Mouse (Mus musculus) forebrain, embryonic 16.5 days (tissue): ENCODE measurements at regions not wholly inside any gene's neighbourhood (a gene's known extent, or its start where the extent isn't known, plus 50 kb on each side); places are given as distances from the start of the nearest gene placed in this dataset.

Source experiments
- ATAC-seq: fragments of 200-750 bp; cut with Nextera tagmentation; 2 replicates; pipeline ENCODE4 v1.8.0; 2017; ENCODE audit warnings: mild to moderate bottlenecking, moderate library complexity
- H3K27ac ChIP-seq: fragments of 300-500 bp; sonication (generic); 2 replicates; pipeline ENCODE4 v1.5.1; 2014; ENCODE audit warnings: low read length, control low read depth
- H3K27me3 ChIP-seq: fragments of 300-500 bp; sonication (generic); replicated peaks from 2 replicates; pipeline ENCODE4 v1.6.1; 2014; ENCODE audit warnings: low read length; ENCODE audit not compliant: control insufficient read depth, insufficient read depth
- H3K36me3 ChIP-seq: fragments of 300-500 bp; sonication (generic); 2 replicates; pipeline ENCODE4 v1.6.1; 2014; ENCODE audit not compliant: control insufficient read depth, insufficient read depth
- H3K4me1 ChIP-seq: fragments of 300-500 bp; sonication (generic); replicated peaks from 2 replicates; pipeline ENCODE4 v1.6.1; 2014; ENCODE audit warnings: low read length; ENCODE audit not compliant: control insufficient read depth, insufficient read depth
- H3K4me2 ChIP-seq: fragments of 300-500 bp; sonication (generic); 2 replicates; pipeline ENCODE4 v1.6.1; 2014; ENCODE audit warnings: mild to moderate bottlenecking, low read length, control low read depth
- H3K4me3 ChIP-seq: fragments of 300-500 bp; sonication (generic); replicated peaks from 2 replicates; pipeline ENCODE4 v1.5.1; 2014; ENCODE audit warnings: mild to moderate bottlenecking, low read length, control low read depth
- H3K9ac ChIP-seq: fragments of 300-500 bp; sonication (generic); replicated peaks from 2 replicates; pipeline ENCODE4 v1.6.1; 2014; ENCODE audit warnings: low read depth, low read length, control low read depth
- H3K9me3 ChIP-seq: fragments of 300-500 bp; sonication (generic); 2 replicates; pipeline ENCODE4 v1.6.1; 2016; ENCODE audit warnings: low read length; ENCODE audit not compliant: control insufficient read depth
- WGBS: fragments of 180-500 bp; shearing (Covaris S2); extraction: QIAGEN DNeasy Blood & Tissue Kit; methylation state at CpG from one replicate; pipeline ENCODE4 v1.1.7; 2014; 5-methylcytosine and 5-hydroxymethylcytosine counted together

- H3K4me2 ChIP-seq = no peak overlapping the region
- no peak overlapping the region for H3K4me3 ChIP-seq
- H3K27ac ChIP-seq = no peak overlapping the region
- H3K9me3 ChIP-seq = no peaks in the 10 kb centered on the region
- WGBS = 73% methylated on average over 2 of the region's 2 CpGs
- no peaks in the 10 kb centered on the region for H3K27me3 ChIP-seq
- no peak for ATAC-seq
- H3K36me3 ChIP-seq = no peaks in the 10 kb centered on the region
- no peak overlapping the region for H3K9ac ChIP-seq
- H3K4me1 ChIP-seq = no peaks in the 10 kb centered on the region
Observed at GRCm38 (mm10) chr6:95179993-95180392, 63.0 kb downstream of the Kbtbd8 start.

DNA sequence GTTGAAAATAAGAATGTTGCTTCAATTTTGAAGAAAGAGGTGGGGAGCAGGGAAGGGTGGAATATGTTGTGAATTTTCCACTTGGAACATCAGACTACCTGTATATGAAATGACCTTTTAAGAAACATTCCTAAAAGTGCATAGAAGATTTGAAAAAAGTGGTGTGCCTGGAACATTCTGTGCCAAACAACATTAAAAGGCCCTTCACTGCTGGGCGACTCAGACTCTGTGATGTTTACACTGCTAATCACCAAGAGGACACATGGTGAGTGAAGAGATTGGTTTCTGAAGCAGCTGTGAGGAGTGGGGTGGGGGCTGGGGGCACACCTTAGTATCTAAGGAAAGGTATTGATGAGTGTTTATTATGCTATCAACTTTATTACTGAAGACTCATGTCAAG lies 65.2 kb downstream of the Kbtbd8 start:
- ATAC-seq = no peak
- Histone ChIP-seq H3K4me1 (no peaks in the 10 kb centered on the region), H3K27me3 (no peaks in the 10 kb centered on the region), H3K4me3 (no peak overlapping the region), H3K36me3 (no peaks in the 10 kb centered on the region), H3K27ac (no peak overlapping the region), H3K9ac (no peak overlapping the region), H3K9me3 (no peaks in the 10 kb centered on the region), H3K4me2 (no peak overlapping the region)
- 57% methylated on average over 1 of the region's 1 CpGs for WGBS

- ATAC-seq = no peak
- Histone ChIP-seq H3K4me2 (no peak overlapping the region), H3K9ac (no peak overlapping the region), H3K9me3 (no peaks in the 10 kb centered on the region), H3K4me1 (no peaks in the 10 kb centered on the region), H3K4me3 (no peak overlapping the region), H3K27ac (no peak overlapping the region), H3K36me3 (no peaks in the 10 kb centered on the region), H3K27me3 (no peaks in the 10 kb centered on the region)
- 77% methylated on average over 7 of the region's 7 CpGs for WGBS
Observed at GRCm38 (mm10) chr6:95185074-95185931, 68.3 kb downstream of the Kbtbd8 start.

- no peak overlapping the region for H3K4me2 ChIP-seq
- H3K9ac ChIP-seq = no peak overlapping the region
- WGBS = 73% methylated on average over 2 of the region's 2 CpGs
- no peaks in the 10 kb centered on the region for H3K36me3 ChIP-seq
- no peak overlapping the region for H3K4me3 ChIP-seq
- no peaks in the 10 kb centered on the region for H3K4me1 ChIP-seq
- no peak overlapping the region for H3K27ac ChIP-seq
- no peaks in the 10 kb centered on the region for H3K27me3 ChIP-seq
- no peaks in the 10 kb centered on the region for H3K9me3 ChIP-seq
- no peak for ATAC-seq
Observed at GRCm38 (mm10) chr6:95196631-95197030, 79.6 kb downstream of the Kbtbd8 start.

DNA sequence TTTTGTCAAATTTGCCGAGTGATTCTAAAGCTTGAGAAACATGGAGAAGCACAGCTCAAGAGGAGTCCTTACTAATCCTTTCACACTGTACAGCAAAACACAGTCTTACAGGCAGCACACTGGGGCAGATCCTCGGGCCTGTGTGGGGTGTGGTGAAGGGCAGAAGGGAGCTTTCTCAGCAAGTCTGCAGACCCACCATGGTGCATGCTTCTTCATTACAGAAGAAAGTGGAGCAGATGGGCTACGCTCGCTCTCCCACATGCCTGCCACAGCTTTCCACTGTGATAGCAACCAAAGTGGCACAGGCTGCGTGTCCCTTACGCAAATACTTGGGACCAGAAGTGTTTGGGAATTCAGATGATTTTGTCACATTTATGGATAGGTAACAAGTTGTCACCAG lies 81.6 kb downstream of the Kbtbd8 start:
- Histone ChIP-seq H3K4me2 (no peak overlapping the region), H3K36me3 (no peaks in the 10 kb centered on the region), H3K4me1 (peaks cover 16% of the 10 kb centered on the region), H3K27ac (0 out of 2 replicates have a peak overlapping the region, but pooled peaks have one; percentile 8), H3K27me3 (no peaks in the 10 kb centered on the region), H3K9ac (no peak overlapping the region), H3K4me3 (no peak overlapping the region), H3K9me3 (no peaks in the 10 kb centered on the region)
- 59% methylated on average over 6 of the region's 6 CpGs for WGBS
- peak; percentile 44; the same call in 1 of the 2 replicates for ATAC-seq

DNA sequence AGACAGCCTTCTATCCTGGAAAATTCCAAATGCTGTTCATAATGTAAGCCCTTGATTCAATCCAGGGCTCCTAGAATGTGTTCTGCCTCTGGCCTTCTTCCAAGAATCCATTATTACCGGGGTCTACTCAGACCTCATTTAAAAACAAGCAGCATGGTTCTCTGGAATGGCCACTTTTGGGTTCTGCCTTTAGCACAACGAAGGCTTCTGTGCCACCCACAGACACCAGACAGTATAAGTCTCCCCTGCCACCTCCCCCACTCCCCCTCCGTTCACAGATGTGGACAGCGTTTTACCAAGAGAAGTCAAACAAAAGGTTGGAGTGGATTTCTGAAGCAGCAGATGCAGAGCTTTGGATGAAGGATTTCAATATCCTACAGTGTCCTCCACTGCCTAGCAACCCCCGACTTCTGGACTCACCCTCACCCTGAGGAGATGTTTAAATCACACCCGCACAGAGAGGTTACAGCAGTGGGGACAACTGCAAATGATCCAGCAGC lies 85.3 kb downstream of the Kbtbd8 start:
- WGBS = 1% methylated on average over 6 of the region's 6 CpGs
- H3K4me2 ChIP-seq = peak overlapping the region; percentile 44
- peak overlapping the region; percentile 16; the same call in 1 of the 2 replicates for H3K4me3 ChIP-seq

GRCm38 (mm10) chr6:95202978-95203377 lies 85.9 kb downstream of the Kbtbd8 start:
- Histone ChIP-seq H3K4me2 (peak overlapping the region; percentile 44), H3K4me3 (peak overlapping the region; percentile 16), H3K27ac (no peak overlapping the region), H3K9me3 (no peaks in the 10 kb centered on the region), H3K27me3 (no peaks in the 10 kb centered on the region), H3K36me3 (no peaks in the 10 kb centered on the region), H3K4me1 (peaks cover 16% of the 10 kb centered on the region), H3K9ac (0 out of 2 replicates have a peak overlapping the region, but pooled peaks have one; percentile 7)
- peak; percentile 73 for ATAC-seq
- 7% methylated on average over 9 of the region's 9 CpGs for WGBS

More for the DNA sequence above, 85.3 kb downstream of the Kbtbd8 start:
- Histone ChIP-seq H3K9ac (no peak overlapping the region; the same call in 1 of the 2 replicates), H3K27me3 (no peaks in the 10 kb centered on the region), H3K36me3 (no peaks in the 10 kb centered on the region), H3K27ac (peak overlapping the region; percentile 22; the same call in 1 of the 2 replicates), H3K9me3 (no peaks in the 10 kb centered on the region), H3K4me1 (peaks cover 16% of the 10 kb centered on the region)
- peak; percentile 76 for ATAC-seq

GRCm38 (mm10) chr6:95204231-95204630 lies 87.2 kb downstream of the Kbtbd8 start:
- Histone ChIP-seq H3K9me3 (no peaks in the 10 kb centered on the region), H3K27me3 (no peaks in the 10 kb centered on the region), H3K27ac (no peak overlapping the region), H3K9ac (no peak overlapping the region), H3K4me1 (peaks cover 16% of the 10 kb centered on the region), H3K4me2 (no peak overlapping the region), H3K36me3 (no peaks in the 10 kb centered on the region), H3K4me3 (no peak overlapping the region)
- no peak for ATAC-seq
- 72% methylated on average over 3 of the region's 3 CpGs for WGBS

DNA sequence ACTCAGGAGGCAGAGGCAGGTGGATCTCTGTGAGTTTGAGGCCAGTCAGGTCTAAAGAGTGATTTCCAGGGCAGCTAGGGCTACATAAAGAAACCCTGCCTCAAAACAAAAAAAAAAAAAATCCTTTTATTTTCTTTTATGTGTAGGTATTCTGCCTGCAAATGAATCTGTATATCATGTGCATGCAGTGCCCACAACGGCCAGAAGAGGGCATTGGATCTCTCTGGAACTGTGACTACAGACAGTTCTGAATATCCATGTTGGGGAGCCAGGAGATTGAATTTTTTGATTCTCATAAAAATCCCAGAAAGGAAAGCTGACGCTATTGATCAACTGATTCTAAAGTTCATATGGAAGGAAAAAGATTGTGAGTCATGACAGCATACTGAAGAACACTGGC lies 90.0 kb downstream of the Kbtbd8 start:
- Histone ChIP-seq H3K4me1 (peaks cover 12% of the 10 kb centered on the region), H3K36me3 (no peaks in the 10 kb centered on the region), H3K27ac (no peak overlapping the region), H3K9ac (no peak overlapping the region), H3K4me3 (no peak overlapping the region), H3K27me3 (no peaks in the 10 kb centered on the region), H3K4me2 (no peak overlapping the region), H3K9me3 (no peaks in the 10 kb centered on the region)
- no peak for ATAC-seq
- WGBS = 39% methylated on average over 2 of the region's 2 CpGs
